Mouse (Mus musculus): ENCODE results near the gene Card6. TPM values are rescaled to one million over a fixed set of nuclear protein-coding genes. Genes with fewer than 3 reads are reported as not detected.
"Not testable (repeated sequence)": the region's sequence is repeated elsewhere in the genome, so short reads cannot be mapped to it uniquely, and the experiment has no call there.

Card6 gene
- polyA plus RNA-seq, 1 experiment from 2014 or later: 1.5 TPM

DNA sequence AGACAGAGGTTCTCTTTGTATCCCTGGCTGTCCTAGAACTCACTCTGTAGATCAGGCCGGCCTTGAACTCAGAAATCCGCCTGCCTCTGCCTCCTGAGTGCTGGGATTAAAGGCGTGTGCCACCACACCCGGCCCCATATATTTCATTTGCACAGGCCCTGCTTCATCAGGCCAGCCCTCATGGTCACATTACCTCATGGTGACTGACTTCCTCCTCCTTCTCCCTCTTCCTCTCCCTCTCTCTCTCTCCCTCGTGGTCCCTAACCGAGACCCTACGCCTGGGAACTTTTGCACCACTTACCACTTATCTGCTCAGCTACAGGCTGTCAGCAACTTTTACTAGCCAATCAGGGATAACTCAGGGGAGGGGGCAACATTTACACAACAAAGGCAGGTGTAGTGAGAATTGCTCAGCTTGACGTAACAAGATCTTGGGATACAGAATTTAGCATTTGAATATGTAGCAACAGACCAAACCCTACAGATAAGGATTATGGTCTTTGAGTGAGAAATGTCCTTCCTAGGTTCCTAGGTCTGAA is 26.7 kb upstream of the Card6 start:
- H3K4me2 ChIP-seq (ENCODE audit: low read depth, low read length): no peak overlapping the region
- no peaks in the 10 kb centered on the region for H3K9me3 ChIP-seq (replicated peaks; ENCODE audit: control insufficient read depth, low read length)
- peaks cover 40% of the 10 kb centered on the region for H3K4me1 ChIP-seq (ENCODE audit: control insufficient read depth, low read depth, low read length)
- WGBS (ENCODE audit: insufficient replicate concordance): 61% methylated on average over 8 of the region's 8 CpGs
- H3K36me3 ChIP-seq (ENCODE audit: control insufficient read depth, insufficient read depth): no peaks in the 10 kb centered on the region
- peak overlapping the region; percentile 12; the same call in 1 of the 2 replicates for H3K27ac ChIP-seq (ENCODE audit: low read length)
- ATAC-seq (ENCODE audit: low read depth): no peak
- no peak overlapping the region for H3K4me3 ChIP-seq (ENCODE audit: low read depth, low read length)
- H3K9ac ChIP-seq (ENCODE audit: low read depth, low read length): no peak overlapping the region
- no peaks in the 10 kb centered on the region for H3K27me3 ChIP-seq (ENCODE audit: control insufficient read depth, insufficient read depth, low read depth, low read length)

DNA sequence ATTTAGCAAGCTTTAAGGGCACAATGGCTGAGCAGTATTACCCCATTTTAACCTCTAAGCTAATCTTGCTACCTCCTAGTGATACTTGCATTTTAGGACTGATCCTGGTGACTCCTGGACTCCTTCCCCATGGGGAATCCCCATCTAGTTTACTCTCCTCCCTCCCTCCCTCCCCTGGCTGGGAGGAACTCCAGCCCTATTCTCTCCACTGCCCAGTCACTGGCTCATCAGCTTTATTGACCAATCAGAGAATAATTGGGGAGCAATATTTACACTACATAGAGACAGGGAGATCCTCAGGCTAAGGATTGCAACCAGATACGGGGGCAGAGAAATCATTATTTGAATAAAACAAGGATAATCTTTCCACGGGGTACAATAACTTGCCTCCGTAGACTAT is 25.8 kb upstream of the Card6 start:
- 68% methylated on average over 3 of the region's 3 CpGs for WGBS (ENCODE audit: insufficient replicate concordance)
- peak; percentile 59 for ATAC-seq (ENCODE audit: low read depth)
- no peak overlapping the region for H3K27ac ChIP-seq (ENCODE audit: low read length)

DNA sequence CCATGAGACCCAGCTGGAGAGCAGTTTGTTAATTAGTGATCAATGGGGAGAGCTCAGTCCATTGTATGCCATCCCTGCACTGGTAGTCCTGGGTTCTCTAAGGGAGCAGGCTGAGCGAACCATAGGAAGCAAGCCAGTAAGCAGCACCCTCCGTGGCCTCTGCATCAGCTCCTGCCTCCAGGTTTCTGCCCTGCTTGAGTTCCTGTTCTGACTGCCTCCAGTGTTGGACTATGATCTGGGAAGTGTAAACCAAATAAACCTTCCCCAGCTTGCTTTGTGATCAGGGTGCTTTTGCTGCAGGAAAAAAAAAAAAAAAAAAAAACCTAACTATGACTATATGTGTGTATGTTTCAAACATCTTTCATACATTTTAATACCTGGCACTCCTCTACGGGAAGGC is 25.0 kb upstream of the Card6 start:
- 0 out of 2 replicates have a peak overlapping the region, but pooled peaks have one; percentile 24 for H3K27ac ChIP-seq (ENCODE audit: low read length)
- no peaks in the 10 kb centered on the region for H3K36me3 ChIP-seq (ENCODE audit: control insufficient read depth, insufficient read depth)
- H3K4me1 ChIP-seq (ENCODE audit: control insufficient read depth, low read depth, low read length): peaks cover 31% of the 10 kb centered on the region
- no peak overlapping the region for H3K4me2 ChIP-seq (ENCODE audit: low read depth, low read length)
- 71% methylated on average over 3 of the region's 3 CpGs for WGBS (ENCODE audit: insufficient replicate concordance)
- ATAC-seq (ENCODE audit: low read depth): no peak
- no peaks in the 10 kb centered on the region for H3K9me3 ChIP-seq (replicated peaks; ENCODE audit: control insufficient read depth, low read length)
- no peak overlapping the region for H3K4me3 ChIP-seq (ENCODE audit: low read depth, low read length)
- no peak overlapping the region for H3K9ac ChIP-seq (ENCODE audit: low read depth, low read length)
- H3K27me3 ChIP-seq (ENCODE audit: control insufficient read depth, insufficient read depth, low read depth, low read length): no peaks in the 10 kb centered on the region

More for the DNA sequence above, 25.8 kb upstream of the Card6 start:
- peak overlapping the region; percentile 13; the same call in 1 of the 2 replicates for H3K4me2 ChIP-seq (ENCODE audit: low read depth, low read length)
- no peaks in the 10 kb centered on the region for H3K9me3 ChIP-seq (replicated peaks; ENCODE audit: control insufficient read depth, low read length)
- H3K9ac ChIP-seq (ENCODE audit: low read depth, low read length): no peak overlapping the region
- H3K36me3 ChIP-seq (ENCODE audit: control insufficient read depth, insufficient read depth): no peaks in the 10 kb centered on the region
- no peak overlapping the region for H3K4me3 ChIP-seq (ENCODE audit: low read depth, low read length)
- H3K27me3 ChIP-seq (ENCODE audit: control insufficient read depth, insufficient read depth, low read depth, low read length): no peaks in the 10 kb centered on the region
- H3K4me1 ChIP-seq (ENCODE audit: control insufficient read depth, low read depth, low read length): peaks cover 32% of the 10 kb centered on the region

DNA sequence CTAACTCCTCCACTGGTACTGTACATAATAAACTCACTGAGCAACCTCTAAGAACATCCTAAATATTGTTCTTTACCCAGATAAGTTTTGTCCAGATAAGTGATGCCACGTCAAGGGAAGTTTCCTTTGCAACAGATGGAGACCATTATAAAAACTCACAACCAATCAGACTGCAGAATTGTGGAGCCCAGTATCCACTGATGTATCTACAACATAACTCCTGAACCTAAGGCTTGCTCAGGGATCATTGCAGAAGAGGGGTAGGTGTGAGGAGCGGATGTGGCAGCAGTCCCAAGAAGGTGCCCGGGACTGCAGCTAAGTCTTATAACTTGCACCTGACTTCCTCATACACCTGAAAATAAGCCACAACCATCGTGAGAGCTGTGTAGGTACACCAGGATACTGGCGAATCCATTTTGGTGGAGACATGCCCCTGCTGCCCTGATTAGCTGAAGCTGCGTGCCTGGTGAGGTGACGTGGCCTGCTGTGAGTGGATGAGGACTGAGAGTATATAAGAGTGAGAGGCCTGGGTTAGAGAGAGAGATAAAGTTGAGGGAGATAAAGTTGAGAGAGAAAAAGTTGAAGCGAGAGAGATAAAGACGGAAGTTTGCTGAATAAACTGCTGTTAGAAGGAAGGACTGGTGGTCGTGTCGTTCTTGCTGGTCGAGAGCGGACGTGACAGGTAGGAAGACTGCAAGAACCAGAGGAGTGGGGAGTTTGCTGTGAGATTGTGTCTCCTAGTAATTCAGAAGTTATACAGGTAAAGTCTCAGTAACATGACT is 22.7 kb upstream of the Card6 start:
- not testable (repeated sequence) for H3K36me3 ChIP-seq (ENCODE audit: control insufficient read depth, insufficient read depth); H3K9ac ChIP-seq (ENCODE audit: low read depth, low read length); H3K9me3 ChIP-seq (replicated peaks; ENCODE audit: control insufficient read depth, low read length); H3K27me3 ChIP-seq (ENCODE audit: control insufficient read depth, insufficient read depth, low read depth, low read length)
- Histone ChIP-seq H3K27ac (ENCODE audit: low read length) (peak overlapping the region; percentile 67), H3K4me1 (ENCODE audit: control insufficient read depth, low read depth, low read length) (peaks cover 33% of the 10 kb centered on the region), H3K4me2 (ENCODE audit: low read depth, low read length) (peak overlapping the region; percentile 47), H3K4me3 (ENCODE audit: low read depth, low read length) (peak overlapping the region; percentile 20)
- ATAC-seq (ENCODE audit: low read depth): peak; percentile 30; the same call in 1 of the 2 replicates
- WGBS (ENCODE audit: insufficient replicate concordance): 37% methylated on average over 14 of the region's 14 CpGs

DNA sequence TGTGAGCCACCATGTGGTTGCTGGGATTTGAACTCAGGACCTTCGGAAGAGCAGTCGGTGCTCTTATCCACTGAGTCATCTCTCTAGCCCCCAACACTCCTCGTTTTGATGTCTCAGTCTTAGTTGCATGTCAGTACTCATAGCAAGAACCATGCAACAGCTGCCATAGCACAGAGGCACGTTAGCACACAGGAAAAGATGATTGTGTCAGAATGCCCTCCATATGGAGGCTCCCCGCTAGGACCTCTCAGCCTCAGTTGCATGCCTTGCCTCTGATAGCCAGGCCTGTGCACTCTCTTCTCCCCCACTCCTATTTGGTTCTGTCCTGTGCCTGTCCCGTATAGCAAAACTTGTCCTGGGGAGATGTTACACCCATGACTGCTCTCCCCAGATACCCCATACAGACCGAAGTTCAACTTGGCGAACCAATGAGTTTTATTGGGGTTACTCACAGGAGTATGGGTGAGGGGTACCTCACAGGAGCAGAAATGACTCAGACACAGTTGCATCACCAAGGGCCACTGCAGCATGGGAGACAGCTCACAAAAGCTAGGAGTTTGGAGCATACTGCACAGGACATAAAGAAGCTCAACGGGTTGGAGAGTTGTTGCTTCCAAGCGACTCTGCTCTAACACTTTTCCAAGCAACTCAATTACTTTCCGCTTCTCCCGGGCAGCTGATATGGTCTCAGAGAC is 20.9 kb upstream of the Card6 start:
- Histone ChIP-seq H3K9me3 (replicated peaks; ENCODE audit: control insufficient read depth, low read length) (no peaks in the 10 kb centered on the region), H3K27me3 (ENCODE audit: control insufficient read depth, insufficient read depth, low read depth, low read length) (no peaks in the 10 kb centered on the region), H3K27ac (ENCODE audit: low read length) (0 out of 2 replicates have a peak overlapping the region, but pooled peaks have one; percentile 11), H3K4me1 (ENCODE audit: control insufficient read depth, low read depth, low read length) (peaks cover 30% of the 10 kb centered on the region), H3K4me2 (ENCODE audit: low read depth, low read length) (no peak overlapping the region), H3K36me3 (ENCODE audit: control insufficient read depth, insufficient read depth) (peaks cover 7% of the 10 kb centered on the region), H3K9ac (ENCODE audit: low read depth, low read length) (no peak overlapping the region), H3K4me3 (ENCODE audit: low read depth, low read length) (no peak overlapping the region)
- ATAC-seq (ENCODE audit: low read depth): no peak
- 77% methylated on average over 12 of the region's 12 CpGs for WGBS (ENCODE audit: insufficient replicate concordance)

DNA sequence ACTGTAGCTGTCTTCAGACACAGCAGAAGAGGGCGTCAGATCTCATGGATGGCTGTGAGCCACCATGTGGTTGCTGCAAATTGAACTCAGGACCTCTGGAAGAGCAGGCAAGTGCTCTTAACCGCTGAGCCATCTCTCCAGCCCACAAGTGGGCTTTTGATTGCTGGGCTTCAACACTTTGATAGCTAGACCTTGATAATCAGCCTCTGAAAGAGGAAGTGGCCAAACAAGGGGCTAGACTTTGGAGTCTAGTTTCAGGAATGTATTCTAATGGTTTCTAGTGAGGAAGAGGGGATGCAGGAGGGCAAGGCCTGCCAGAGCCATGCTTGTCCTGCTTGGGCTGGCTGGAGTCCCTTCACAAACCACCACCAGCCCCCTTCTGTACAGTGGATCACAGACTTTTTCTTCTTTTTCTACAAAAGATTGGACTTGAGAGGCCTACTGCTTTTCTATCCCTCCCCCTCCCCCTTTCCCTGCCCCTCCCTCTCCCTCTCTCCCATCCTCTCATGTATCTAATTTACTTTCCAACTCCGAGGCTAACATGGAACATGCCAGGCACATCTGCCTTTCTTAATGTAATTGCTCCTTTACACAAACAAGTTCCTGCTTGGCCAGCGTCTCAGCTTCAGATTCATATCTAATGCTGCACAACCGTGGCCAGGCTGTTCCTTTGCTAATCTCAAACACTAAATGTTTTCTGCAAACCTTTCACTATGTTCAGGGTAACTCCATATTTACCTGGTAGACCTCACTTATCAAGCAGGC is 20.0 kb upstream of the Card6 start:
- H3K4me1 ChIP-seq (ENCODE audit: control insufficient read depth, low read depth, low read length): peaks cover 28% of the 10 kb centered on the region
- H3K4me3 ChIP-seq (ENCODE audit: low read depth, low read length): no peak overlapping the region
- WGBS (ENCODE audit: insufficient replicate concordance): 24% methylated on average over 5 of the region's 5 CpGs
- H3K9me3 ChIP-seq (replicated peaks; ENCODE audit: control insufficient read depth, low read length): no peaks in the 10 kb centered on the region
- no peak overlapping the region for H3K4me2 ChIP-seq (ENCODE audit: low read depth, low read length)
- ATAC-seq (ENCODE audit: low read depth): no peak
- H3K27ac ChIP-seq (ENCODE audit: low read length): 0 out of 2 replicates have a peak overlapping the region, but pooled peaks have one; percentile 12
- no peak overlapping the region for H3K9ac ChIP-seq (ENCODE audit: low read depth, low read length)
- peaks cover 10% of the 10 kb centered on the region for H3K36me3 ChIP-seq (ENCODE audit: control insufficient read depth, insufficient read depth)
- H3K27me3 ChIP-seq (ENCODE audit: control insufficient read depth, insufficient read depth, low read depth, low read length): no peaks in the 10 kb centered on the region

DNA sequence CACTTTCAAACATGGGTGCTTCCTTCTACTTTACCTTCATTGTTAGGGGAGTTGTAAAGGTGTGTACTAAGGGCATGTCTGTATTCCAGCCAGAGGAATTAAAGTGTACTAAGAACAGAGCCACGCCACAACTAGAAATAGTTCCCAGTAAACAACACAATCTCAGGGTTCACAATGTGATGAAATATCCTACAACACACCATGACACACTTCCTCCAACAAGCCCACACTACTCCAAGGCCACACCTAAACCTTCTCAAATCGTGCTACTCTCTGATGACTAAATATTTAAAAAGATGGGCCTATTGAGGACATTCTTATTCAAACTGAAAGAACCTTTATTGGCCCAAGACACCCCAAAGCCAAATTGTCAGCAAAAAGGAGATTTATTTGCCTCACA is 19.1 kb upstream of the Card6 start:
- ATAC-seq (ENCODE audit: low read depth): no peak
- Histone ChIP-seq H3K27me3 (ENCODE audit: control insufficient read depth, insufficient read depth, low read depth, low read length) (no peaks in the 10 kb centered on the region), H3K4me1 (ENCODE audit: control insufficient read depth, low read depth, low read length) (peaks cover 25% of the 10 kb centered on the region), H3K9ac (ENCODE audit: low read depth, low read length) (no peak overlapping the region), H3K9me3 (replicated peaks; ENCODE audit: control insufficient read depth, low read length) (no peaks in the 10 kb centered on the region), H3K4me2 (ENCODE audit: low read depth, low read length) (no peak overlapping the region), H3K27ac (ENCODE audit: low read length) (0 out of 2 replicates have a peak overlapping the region, but pooled peaks have one; percentile 10), H3K4me3 (ENCODE audit: low read depth, low read length) (no peak overlapping the region), H3K36me3 (ENCODE audit: control insufficient read depth, insufficient read depth) (peaks cover 15% of the 10 kb centered on the region)
- WGBS (ENCODE audit: insufficient replicate concordance): 63% methylated on average over 2 of the region's 2 CpGs

DNA sequence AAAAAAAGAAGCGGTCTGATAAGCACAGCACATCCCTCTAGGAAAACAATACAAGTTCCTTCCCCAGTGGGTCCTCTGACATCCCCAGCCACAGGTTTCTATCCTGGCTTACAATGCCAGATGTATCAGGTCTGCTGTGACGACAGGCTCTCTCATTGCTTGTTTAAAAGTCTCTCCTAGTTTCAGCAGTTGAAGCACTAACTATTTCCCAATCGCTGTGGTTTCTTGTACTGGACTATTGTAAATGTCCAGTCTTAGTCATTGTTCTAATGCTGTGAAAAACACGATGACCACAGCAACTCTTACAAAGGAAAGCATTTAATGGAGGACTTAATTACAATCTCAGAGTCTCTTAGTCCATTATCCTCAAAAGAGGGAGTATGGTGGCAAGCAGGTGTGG is 18.1 kb upstream of the Card6 start:
- no peaks in the 10 kb centered on the region for H3K27me3 ChIP-seq (ENCODE audit: control insufficient read depth, insufficient read depth, low read depth, low read length)
- 59% methylated on average over 4 of the region's 4 CpGs for WGBS (ENCODE audit: insufficient replicate concordance)
- peaks cover 24% of the 10 kb centered on the region for H3K4me1 ChIP-seq (ENCODE audit: control insufficient read depth, low read depth, low read length)
- no peaks in the 10 kb centered on the region for H3K9me3 ChIP-seq (replicated peaks; ENCODE audit: control insufficient read depth, low read length)
- H3K9ac ChIP-seq (ENCODE audit: low read depth, low read length): no peak overlapping the region
- H3K36me3 ChIP-seq (ENCODE audit: control insufficient read depth, insufficient read depth): peaks cover 20% of the 10 kb centered on the region
- H3K27ac ChIP-seq (ENCODE audit: low read length): no peak overlapping the region
- H3K4me2 ChIP-seq (ENCODE audit: low read depth, low read length): no peak overlapping the region
- no peak overlapping the region for H3K4me3 ChIP-seq (ENCODE audit: low read depth, low read length)
- no peak for ATAC-seq (ENCODE audit: low read depth)
